Mouse (Mus musculus) granulocyte monocyte progenitor cell, adult 5-6 weeks (primary cell): Measurements from ENCODE around the gene Thap3. TPM values are rescaled to one million over a fixed set of nuclear protein-coding genes. Genes with fewer than 3 reads are reported as not detected.

Source experiments
- ATAC-seq: replicated peaks from 2 replicates; pipeline ENCODE4 v1.8.0; 2016; ENCODE audit warnings: mild to moderate bottlenecking, moderate TSS enrichment, inconsistent platforms; ENCODE audit not compliant: poor library complexity, severe bottlenecking
- total RNA-seq, 2 experiments: library from RNA; stranded (forward) in 1 of 2; stranded (reverse) in 1 of 2; fragments of 200-712, 200-1000 nt in 1 of 2; fragments of >200 nt in 1 of 2; fragmentation: Nextera tagmentation in 1 of 2; gene quantifications; 2 replicates each; pipeline ENCODE4 v1.2.3; 2014 to 2017

Gene Thap3
- total RNA-seq, 2 experiments from 2014 or later: 4.9 to 10.4 TPM

DNA sequence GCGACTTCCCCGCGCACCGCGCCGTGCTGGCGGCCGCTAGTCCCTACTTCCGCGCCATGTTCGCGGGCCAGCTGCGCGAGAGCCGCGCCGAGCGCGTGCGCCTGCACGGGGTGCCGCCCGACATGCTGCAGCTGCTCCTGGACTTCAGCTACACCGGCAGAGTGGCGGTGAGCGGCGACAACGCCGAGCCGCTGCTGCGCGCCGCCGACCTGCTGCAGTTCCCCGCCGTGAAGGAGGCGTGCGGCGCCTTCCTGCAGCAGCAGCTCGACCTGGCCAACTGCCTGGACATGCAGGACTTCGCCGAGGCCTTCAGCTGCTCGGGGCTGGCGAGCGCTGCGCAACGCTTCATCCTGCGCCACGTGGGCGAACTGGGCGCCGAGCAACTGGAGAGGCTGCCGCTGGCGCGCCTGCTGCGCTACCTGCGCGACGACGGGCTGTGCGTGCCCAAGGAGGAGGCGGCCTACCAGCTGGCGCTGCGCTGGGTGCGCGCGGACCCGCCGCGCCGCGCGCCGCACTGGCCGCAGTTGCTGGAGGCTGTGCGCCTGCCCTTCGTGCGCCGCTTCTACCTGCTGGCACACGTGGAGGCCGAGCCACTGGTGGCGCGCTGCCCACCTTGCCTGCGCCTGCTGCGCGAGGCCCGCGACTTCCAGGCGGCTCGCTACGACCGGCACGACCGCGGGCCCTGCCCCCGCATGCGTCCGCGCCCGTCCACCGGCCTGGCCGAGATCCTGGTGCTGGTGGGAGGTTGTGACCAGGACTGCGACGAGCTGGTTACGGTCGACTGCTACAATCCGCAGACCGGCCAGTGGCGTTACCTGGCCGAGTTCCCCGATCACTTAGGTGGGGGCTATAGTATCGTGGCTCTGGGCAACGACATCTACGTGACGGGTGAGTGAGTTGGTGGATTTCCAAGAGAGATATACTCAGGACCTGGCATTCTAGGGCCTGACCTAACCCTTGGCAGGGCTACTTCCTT, 20.6 kb upstream of the Thap3 start:
- peak; percentile 4; the same call in 1 of the 2 replicates for ATAC-seq

- ATAC-seq: peak; percentile 78
These were observed 19.9 kb upstream of the Thap3 start, which contains the start of gene Klhl21 for GRCm38 (mm10) chr4:152008622-152009075. Klhl21 (plus strand) TSS chr4:152008803.

GRCm38 (mm10) chr4:152008148-152008500, 19.3 kb upstream of the Thap3 start:
- no peak for ATAC-seq

DNA sequence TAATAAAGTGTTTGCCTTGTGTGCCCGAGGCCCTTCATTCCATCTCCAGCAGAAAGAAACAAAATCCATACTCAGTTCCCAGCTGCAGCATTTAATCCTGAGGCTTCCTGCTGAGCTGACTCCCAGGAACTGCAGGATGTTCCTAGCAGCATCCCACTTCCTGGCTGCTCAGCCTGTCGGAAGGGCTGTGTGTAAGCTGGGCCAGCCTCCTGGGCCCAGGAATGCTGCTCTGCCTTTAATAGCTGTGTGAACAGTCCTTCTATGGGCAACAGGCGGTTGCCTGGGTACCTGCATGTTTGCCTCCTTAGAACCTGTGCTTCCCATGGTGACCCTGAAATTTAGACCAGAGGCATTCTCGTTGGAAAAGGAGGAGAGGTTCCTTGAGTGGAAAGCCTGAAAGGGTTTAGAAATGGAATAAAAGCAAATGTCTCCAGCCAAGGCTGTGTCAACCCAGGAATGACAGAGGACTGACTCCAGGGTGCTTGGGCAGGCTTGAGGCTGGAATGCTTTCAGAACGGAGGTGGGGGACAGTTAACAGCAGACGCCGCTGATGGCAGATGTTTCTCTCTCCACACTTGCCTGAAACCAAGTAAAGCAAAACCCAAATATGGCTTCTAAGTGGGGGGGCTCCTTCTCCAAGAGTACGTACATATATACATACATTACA, 18.8 kb upstream of the Thap3 start:
- ATAC-seq: no peak

DNA sequence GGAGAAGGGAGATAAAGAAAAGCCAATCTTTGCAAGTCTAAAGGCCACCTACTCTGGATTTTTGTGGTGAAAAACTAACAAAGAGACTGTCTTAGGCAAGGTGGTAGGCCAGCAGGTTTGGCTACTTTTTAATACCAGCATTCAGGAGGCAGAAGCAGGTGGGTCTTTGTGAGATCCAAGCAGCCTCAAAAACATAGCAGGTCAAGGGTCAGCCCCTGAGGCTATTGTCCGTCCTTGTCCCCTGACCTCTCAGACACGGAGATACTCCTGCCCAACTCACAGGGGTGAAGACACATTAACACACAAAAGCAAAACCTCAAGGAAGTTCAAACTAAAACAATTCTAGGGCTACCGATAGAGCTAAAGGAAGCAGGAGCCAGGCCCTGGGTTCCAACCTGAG, 18.0 kb upstream of the Thap3 start:
- no peak for ATAC-seq

DNA sequence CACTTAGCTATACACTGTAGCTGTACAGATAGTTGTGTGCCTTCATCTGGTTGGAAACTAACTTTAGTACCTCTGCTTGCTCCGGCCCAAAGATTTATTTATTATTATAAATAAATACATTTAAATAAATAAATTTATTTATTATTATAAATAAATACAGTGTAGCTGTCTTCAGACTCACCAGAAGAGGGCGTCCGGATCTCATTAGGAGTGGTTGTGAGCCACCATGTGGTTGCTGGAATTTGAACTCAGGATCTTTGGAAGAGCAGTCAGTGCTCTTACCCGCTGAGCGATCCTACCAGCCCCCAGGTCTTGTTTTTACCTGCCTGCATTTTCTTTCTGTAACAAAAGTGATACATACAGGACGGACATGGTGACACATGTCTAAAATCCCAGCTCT, 17.3 kb upstream of the Thap3 start:
- no peak for ATAC-seq

- ATAC-seq: no peak
These were observed 13.3 kb upstream of the Thap3 start for GRCm38 (mm10) chr4:152002063-152002462.

- no peak for ATAC-seq
These were observed 12.5 kb upstream of the Thap3 start for GRCm38 (mm10) chr4:152001335-152001734.

DNA sequence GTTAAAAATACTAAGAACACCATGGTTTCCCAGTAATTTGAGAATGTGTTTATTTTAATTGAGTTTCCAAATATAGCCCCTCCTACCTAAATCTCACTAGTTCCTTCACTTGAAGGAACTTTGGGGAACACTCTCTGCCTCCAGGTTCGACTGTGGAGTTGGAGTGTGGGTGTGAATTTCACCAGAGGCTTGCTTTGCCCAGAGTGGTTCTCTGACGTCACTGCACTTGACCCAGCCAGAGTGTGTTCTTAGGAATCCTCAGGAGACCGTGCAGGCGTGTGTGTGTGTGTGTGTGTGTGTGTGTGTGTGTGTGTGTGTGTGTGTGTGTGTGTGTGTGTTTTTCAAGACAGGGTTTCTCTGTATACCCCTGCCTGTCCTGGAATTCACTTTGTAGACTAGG, 12.1 kb upstream of the Thap3 start:
- no peak for ATAC-seq

DNA sequence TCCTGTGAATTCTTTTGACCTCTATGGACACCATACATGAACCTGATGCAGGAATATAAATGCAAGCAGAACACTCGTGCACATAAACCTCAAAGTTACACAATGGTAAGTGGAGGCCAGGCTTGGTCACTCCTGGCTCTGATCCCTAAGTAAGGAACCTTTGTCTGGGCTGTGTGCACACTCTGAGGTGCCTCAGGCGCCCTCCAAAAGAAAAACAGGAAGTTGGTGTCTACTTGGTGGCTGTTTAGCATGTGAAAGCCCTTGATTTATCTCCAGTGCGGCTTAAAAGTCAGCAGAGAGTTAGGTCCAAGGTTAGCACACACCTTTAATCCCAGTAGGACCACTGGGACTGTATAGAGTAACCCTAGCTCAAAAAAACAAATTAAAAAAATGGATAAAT, 10.7 kb upstream of the Thap3 start:
- peak; percentile 52 for ATAC-seq

- no peak for ATAC-seq
These were observed 8.9 kb upstream of the Thap3 start for GRCm38 (mm10) chr4:151997701-151998100.

- no peak for ATAC-seq
These were observed 8.1 kb upstream of the Thap3 start for GRCm38 (mm10) chr4:151996951-151997222.

DNA sequence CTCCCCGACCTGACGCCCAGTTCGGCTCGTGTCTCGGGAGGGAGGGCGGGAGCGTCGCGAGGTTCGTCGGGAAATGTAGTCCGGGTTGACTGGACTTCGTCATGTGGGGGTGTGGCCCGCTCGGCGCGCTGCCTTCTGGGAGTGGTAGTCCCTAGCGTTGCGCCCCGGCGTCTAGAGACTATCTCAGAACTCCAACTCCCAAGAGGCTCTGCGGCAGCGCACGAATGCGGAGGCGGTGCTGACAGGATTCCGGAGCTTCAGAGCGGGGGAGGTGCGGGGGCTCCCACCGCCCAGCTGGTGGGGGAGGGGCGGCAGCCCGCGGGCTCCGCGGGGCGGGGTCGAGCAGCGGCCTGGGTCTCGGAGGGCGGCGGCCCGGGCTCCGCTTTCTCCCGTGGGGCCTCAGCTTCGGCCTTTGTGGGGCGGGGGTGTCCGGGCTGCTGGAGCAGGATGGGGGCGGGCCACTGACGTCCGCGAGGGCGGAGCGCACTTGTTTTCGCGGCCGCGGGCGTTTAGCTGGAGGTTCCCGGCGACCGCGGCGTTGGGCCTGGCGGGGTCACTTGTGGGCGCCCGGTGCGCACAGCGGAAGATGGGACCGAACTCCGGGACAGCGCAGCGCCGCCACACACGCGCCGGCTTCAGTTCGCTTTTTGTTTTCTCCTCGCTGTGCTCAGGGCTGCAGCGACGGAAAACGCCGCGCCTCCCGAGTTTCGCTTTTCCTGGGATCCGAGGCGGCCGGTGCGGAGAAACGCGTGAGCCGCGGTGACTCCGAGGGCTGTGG, 7.6 kb upstream of the Thap3 start, which contains the start of gene Phf13:
Phf13 (minus strand) TSS at position 86 of the 778 bp plus-strand sequence.
- peak; percentile 85 for ATAC-seq

DNA sequence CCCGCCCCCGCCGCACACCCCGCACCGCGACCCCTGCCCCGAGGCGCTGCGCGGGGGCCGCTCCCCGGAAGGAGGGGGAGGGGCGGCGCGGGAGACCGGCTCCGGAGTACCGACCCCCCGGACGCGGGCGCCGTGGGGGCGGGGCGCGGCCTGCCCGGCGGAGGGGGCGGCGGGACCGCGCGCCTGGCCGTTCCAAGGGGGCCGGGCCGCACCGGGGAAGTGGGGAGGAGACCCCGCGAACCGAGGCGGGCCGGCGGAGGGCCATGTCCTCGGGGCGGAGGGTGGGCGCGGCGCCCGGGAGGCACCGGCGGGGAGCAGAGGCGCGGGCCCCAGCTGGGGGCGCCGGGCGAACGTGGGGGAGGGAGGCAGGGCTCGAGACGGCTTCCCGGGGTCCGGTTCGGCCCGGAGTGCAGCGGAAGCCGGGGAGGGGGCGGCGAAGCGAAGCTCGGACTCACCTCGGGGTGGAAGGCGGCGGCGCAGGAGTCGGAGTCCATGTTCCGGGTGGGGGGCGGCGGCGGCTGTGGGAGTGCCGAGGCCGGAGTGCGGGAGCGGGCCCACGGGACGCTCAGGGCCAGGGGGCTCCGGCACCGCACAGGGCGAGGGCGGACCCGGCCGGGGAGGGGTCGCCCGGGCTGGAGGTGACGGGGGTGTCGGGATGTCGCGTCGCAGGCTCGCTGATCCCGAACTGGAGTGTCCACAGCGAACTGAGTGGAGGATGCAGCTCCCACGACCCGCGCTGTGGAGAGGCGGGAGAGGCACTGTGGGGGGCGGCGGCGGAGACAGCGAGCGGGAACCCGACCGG, 6.8 kb upstream of the Thap3 start:
- no peak for ATAC-seq

DNA sequence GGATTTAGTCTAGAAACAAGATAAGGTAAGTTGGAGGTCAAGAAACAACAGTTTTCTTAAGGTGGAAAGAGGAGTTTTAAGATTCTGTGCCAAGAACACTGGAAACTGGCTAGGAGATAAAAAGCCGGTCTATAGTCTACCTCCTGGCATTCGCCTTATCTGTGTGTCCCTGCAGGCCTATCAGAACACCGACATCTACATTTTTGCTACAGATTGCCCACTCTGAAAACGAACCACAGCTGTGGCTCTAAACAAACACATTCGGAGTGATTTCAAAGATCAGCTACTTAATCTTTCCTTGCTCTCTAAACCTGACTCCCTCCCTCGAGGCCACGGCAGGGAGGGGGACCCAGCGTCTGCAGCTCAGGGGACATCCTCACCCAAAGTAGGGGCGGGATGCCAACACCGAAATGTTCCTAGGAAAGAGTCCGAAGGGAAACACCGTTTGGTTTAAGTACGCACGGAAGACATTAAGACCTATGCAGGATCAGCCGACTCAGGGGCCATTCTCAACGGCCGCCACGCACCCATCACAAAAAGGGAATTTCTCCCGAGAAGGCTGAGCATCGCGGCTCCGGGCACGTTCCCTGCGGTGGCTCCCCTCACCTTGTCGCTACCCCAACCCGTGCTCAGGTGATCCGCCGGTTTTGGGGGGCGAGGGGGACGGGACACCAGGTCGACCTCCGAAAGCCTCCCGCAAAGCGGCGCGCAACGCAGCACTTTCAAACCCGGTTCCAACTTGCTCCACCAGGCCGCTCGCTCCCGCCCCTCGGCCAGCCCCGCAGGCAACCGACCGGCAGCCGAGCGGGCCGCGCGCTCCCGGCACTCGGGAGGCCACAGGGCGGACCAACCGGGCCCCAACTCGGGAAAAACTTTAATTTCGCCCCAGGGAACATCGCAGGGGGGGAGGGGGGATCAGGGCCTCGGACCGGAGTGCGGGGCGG, 5.7 kb upstream of the Thap3 start:
- ATAC-seq: no peak

GRCm38 (mm10) chr4:151993035-151993434, 4.2 kb upstream of the Thap3 start:
- no peak for ATAC-seq

DNA sequence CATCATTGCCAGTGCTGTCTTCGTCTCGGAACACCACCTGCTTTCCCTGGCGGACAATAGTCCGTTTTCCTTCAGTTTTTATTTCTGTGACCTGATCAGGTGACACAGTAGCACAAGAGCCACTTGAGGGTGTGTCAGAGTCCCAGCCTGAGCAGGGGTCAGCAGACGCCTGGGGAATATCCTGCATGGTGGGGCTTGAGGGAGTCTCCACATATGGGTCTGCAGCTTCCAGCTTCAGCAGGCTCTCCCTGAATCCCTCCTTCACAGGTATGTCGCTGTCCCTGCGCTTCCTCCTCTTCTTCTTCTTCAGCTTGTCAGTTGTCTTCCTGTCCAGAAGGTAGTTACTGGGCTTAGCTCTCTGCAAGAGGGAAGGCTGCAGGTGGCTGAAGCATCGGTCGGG, 3.3 kb upstream of the Thap3 start:
- no peak for ATAC-seq

DNA sequence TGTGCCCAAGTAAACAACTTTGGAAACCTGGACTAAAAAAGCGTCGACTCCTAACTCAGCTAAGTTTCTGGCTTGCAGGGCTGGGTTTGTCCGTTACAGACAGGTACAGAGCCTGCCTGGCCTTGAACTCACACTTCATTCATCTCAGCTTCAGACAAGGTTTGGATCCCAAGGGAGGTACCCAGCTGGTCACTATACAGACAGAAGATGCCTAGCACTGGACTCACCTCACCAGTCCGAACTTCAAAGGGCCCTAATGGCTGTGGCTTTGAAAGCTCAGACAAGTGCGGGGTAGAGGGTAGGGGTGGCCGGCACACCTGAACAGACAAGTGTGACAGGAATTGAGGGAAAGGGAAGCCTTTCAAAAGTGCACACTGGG, 302 bp upstream of the Thap3 start:
- ATAC-seq: peak; percentile 4; the same call in 1 of the 2 replicates

DNA sequence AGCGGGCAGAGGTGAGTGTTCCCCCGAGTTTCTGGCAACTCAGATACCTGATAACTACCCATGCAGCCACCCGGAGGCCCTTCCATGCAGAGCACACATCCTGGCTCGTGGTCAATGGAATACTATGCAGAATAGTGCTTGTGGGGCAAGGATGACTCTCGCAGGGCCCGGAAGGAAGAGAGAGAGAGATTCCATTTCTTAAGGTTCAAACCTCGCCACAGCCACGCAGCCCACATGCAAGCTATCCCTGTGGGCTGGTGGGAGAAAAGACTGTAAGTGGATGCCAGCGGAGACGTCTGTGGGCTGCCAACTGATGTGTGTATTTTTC, 819 bp downstream of the Thap3 start:
- ATAC-seq: no peak
